Mouse (Mus musculus): ENCODE measurements at regions not wholly inside any gene's neighbourhood (a gene's known extent, or its start where the extent isn't known, plus 50 kb on each side); places are given as distances from the start of the nearest gene placed in this dataset.

DNA sequence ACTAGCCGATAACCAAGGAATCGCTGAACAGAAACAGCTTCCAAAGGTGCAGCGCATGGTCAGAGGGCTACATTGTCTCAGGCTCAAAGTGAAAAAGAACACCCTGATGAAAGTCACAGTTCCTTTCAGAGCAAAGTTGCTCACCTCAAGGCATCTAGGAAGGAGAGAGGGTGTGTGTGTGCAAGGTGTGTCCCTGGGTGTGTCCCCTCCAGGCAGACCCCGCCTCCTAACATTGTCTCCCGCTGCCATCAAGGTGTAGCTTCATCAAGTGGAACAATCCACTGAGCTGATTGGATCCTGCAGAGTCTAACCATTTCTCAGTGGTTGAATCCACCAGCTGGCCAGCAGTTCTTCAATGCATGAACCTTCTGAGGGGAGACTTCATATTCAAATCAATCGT lies 117.8 kb downstream of the Basp1 start:
- TF ChIP-seq POLR2A (IDR thresholded peaks at IDR 0.05; ENCODE audit: low read depth, low read length) (no peak), UBTF (IDR thresholded peaks at IDR 0.05; ENCODE audit: low read depth, low read length) (no peak)

Measured in CH12.LX (cell line).